Mouse (Mus musculus) neural tube, embryonic 13.5 days (tissue): ENCODE data around the gene Reg3g. TPM values are rescaled to one million over a fixed set of nuclear protein-coding genes. Genes with fewer than 3 reads are reported as not detected.
"Not testable (repeated sequence)": the region's sequence is repeated elsewhere in the genome, so short reads cannot be mapped to it uniquely, and the experiment has no call there.

Experiments used
- ATAC-seq: fragments of 200-750 bp; cut with Nextera tagmentation; 2 replicates; pipeline ENCODE4 v1.8.0; 2017; ENCODE audit warnings: low read depth, mild to moderate bottlenecking, moderate TSS enrichment, moderate library complexity
- H3K27ac ChIP-seq: fragments of 300-500 bp; sonication (generic); replicated peaks from 2 replicates; pipeline ENCODE4 v1.5.1; 2015; ENCODE audit warnings: moderate library complexity, mild to moderate bottlenecking, inconsistent platforms
- H3K27me3 ChIP-seq: fragments of 300-500 bp; sonication (generic); 2 replicates; pipeline ENCODE4 v1.6.1; 2015; ENCODE audit warnings: mild to moderate bottlenecking, inconsistent platforms
- H3K36me3 ChIP-seq: fragments of 300-500 bp; sonication (generic); 2 replicates; pipeline ENCODE4 v1.6.1; 2015; ENCODE audit warnings: mild to moderate bottlenecking, inconsistent platforms
- H3K4me1 ChIP-seq: fragments of 300-500 bp; sonication (generic); replicated peaks from 2 replicates; pipeline ENCODE4 v1.6.1; 2015; ENCODE audit warnings: inconsistent platforms
- H3K4me2 ChIP-seq: fragments of 300-500 bp; sonication (generic); 2 replicates; pipeline ENCODE4 v1.6.1; 2015; ENCODE audit warnings: inconsistent platforms, mild to moderate bottlenecking, moderate library complexity
- H3K4me3 ChIP-seq: fragments of 300-500 bp; sonication (generic); 2 replicates; pipeline ENCODE4 v1.5.1; 2015; ENCODE audit warnings: mild to moderate bottlenecking, inconsistent platforms
- H3K9ac ChIP-seq: fragments of 300-500 bp; sonication (generic); 2 replicates; pipeline ENCODE4 v1.6.1; 2015; ENCODE audit warnings: moderate library complexity, mild to moderate bottlenecking, inconsistent platforms
- H3K9me3 ChIP-seq: fragments of 300-500 bp; sonication (generic); 2 replicates; pipeline ENCODE4 v1.6.1; 2016; ENCODE audit warnings: inconsistent platforms
- WGBS: fragments of 180-500 bp; shearing (Covaris S2); methylation state at CpG from one replicate; pipeline ENCODE4 v1.1.7; 2015; 5-methylcytosine and 5-hydroxymethylcytosine counted together
- polyA plus RNA-seq: library from polyadenylated mRNA; unstranded; fragments of >200 nt; fragmentation: Nextera tagmentation; extraction: Ambion mirVana; gene quantifications from 2 replicates; pipeline ENCODE4 v1.2.1, GENCODE M21; 2015

The Reg3g gene
- polyA plus RNA-seq, 1 experiment from 2014 or later = not detected

DNA sequence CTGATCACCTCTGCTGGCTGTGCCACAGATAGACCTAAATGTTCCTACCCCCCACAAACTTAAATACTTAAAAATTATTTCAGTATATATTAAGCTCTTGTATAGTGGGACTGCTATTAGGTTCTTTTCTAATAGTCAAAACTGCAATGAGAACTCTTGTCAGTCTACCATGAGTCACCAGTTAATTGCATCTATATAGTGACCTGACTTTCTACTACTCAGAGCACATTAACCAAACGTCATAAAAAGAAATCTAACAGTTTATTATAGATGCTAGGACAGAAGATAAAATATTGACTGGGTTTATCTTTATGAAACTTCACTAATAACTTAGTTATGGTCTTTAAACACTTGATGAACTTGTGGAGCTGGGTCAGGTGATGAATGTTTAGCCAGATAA, 21.5 kb downstream of the Reg3g start:
- Histone ChIP-seq H3K9me3 (no peaks in the 10 kb centered on the region), H3K27ac (no peak overlapping the region), H3K4me1 (no peaks in the 10 kb centered on the region), H3K9ac (no peak overlapping the region), H3K36me3 (no peaks in the 10 kb centered on the region), H3K4me3 (no peak overlapping the region), H3K27me3 (no peaks in the 10 kb centered on the region), H3K4me2 (no peak overlapping the region)
- ATAC-seq = no peak
- WGBS = 72% methylated on average over 1 of the region's 1 CpGs

DNA sequence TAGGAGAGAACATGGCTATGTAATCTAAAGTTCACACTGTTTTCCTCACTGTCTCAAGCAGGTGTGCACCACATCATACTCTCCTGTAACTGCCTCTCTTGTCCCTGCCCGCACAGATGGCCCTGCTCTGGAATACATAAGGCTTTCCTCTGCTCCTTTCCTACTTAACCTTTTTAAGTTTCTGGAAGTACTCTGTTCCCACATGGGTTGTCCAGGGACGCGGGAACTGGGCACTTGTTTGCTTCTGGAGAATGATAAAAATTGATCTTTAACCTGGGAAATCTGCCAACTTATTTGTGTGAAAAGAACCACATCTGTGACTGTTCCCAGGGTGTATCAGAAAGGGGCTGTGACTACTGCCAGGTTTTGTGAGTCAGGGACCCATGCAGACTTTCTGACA, 43.2 kb downstream of the Reg3g start:
- no peaks in the 10 kb centered on the region for H3K4me1 ChIP-seq
- no peak overlapping the region for H3K4me3 ChIP-seq
- H3K27ac ChIP-seq = no peak overlapping the region
- no peak overlapping the region for H3K9ac ChIP-seq
- H3K36me3 ChIP-seq = no peaks in the 10 kb centered on the region
- no peaks in the 10 kb centered on the region for H3K27me3 ChIP-seq
- no peak overlapping the region for H3K4me2 ChIP-seq
- no peak for ATAC-seq
- WGBS = 92% methylated on average over 3 of the region's 3 CpGs
- H3K9me3 ChIP-seq = no peaks in the 10 kb centered on the region

- ATAC-seq, H3K4me1 ChIP-seq, H3K27me3 ChIP-seq, H3K4me3 ChIP-seq, H3K9me3 ChIP-seq, H3K36me3 ChIP-seq, H3K9ac ChIP-seq, H3K27ac ChIP-seq, H3K4me2 ChIP-seq: not testable (repeated sequence)
Observed at GRCm38 (mm10) chr6:78422411-78422810, 46.3 kb downstream of the Reg3g start, which contains the start of gene Reg1. Gene Reg1 (plus strand): TSS chr6:78422711.

Other genes starting within 250 kb of the Reg3g start
- gene Reg3b, start 98.2 kb downstream of the Reg3g start, polyA plus RNA-seq = 1.1 and 1.3 TPM in 2 replicates
- gene Reg3d, start 90.0 kb downstream of the Reg3g start, polyA plus RNA-seq = not detected in 2 replicates
- gene Reg3a, start 88.2 kb downstream of the Reg3g start, polyA plus RNA-seq = not detected in 2 replicates
- not detected in 2 replicates for gene Reg2, start 73.2 kb downstream of the Reg3g start, polyA plus RNA-seq
- gene Reg1, start 46.2 kb downstream of the Reg3g start, polyA plus RNA-seq = not detected in 2 replicates